Mouse (Mus musculus): ENCODE data around the gene Gm14180. TPM values are rescaled to one million over a fixed set of nuclear protein-coding genes. Genes with fewer than 3 reads are reported as not detected.
"Not testable (repeated sequence)": the region's sequence is repeated elsewhere in the genome, so short reads cannot be mapped to it uniquely, and the experiment has no call there.

The Gm14180 gene
- total RNA-seq (2014; fragmentation: Nextera tagmentation) = not detected in 2 replicates
- total RNA-seq (2017) = not detected in 2 replicates

- ATAC-seq (replicated peaks; ENCODE audit: low FRiP score, low TSS enrichment, poor library complexity, severe bottlenecking) = no peak
These were observed at the start of gene Gm14180 for GRCm38 (mm10) chr11:99734190-99734589. TSS of gene Gm14180 (minus strand) at chr11:99734290.

- no peak for ATAC-seq (replicated peaks; ENCODE audit: low FRiP score, low TSS enrichment, poor library complexity, severe bottlenecking)
These were observed 46.5 kb upstream of the Gm14180 start, which contains the start of gene Krtap4-8 for GRCm38 (mm10) chr11:99780604-99781003. TSS of gene Krtap4-8 (minus strand) at chr11:99780704.

- no peak for ATAC-seq (replicated peaks; ENCODE audit: low FRiP score, low TSS enrichment, poor library complexity, severe bottlenecking)
These were observed 44.3 kb upstream of the Gm14180 start for GRCm38 (mm10) chr11:99778401-99778800.

- not testable (repeated sequence) for ATAC-seq (replicated peaks; ENCODE audit: low FRiP score, low TSS enrichment, poor library complexity, severe bottlenecking)
These were observed 38.7 kb upstream of the Gm14180 start, which contains the start of gene Gm11595 for GRCm38 (mm10) chr11:99772813-99773212. TSS of gene Gm11595 (minus strand) at chr11:99772913.

GRCm38 (mm10) chr11:99768410-99768809, 34.3 kb upstream of the Gm14180 start:
- ATAC-seq (replicated peaks; ENCODE audit: low FRiP score, low TSS enrichment, poor library complexity, severe bottlenecking) = no peak

- ATAC-seq (replicated peaks; ENCODE audit: low FRiP score, low TSS enrichment, poor library complexity, severe bottlenecking) = no peak
These were observed 24.8 kb upstream of the Gm14180 start for GRCm38 (mm10) chr11:99758877-99759276.

GRCm38 (mm10) chr11:99743985-99744384, 9.9 kb upstream of the Gm14180 start:
- no peak for ATAC-seq (replicated peaks; ENCODE audit: low FRiP score, low TSS enrichment, poor library complexity, severe bottlenecking)

- no peak for ATAC-seq (replicated peaks; ENCODE audit: low FRiP score, low TSS enrichment, poor library complexity, severe bottlenecking)
These were observed 10.0 kb downstream of the Gm14180 start for GRCm38 (mm10) chr11:99724061-99724460.

- ATAC-seq (replicated peaks; ENCODE audit: low FRiP score, low TSS enrichment, poor library complexity, severe bottlenecking) = no peak
These were observed 15.3 kb downstream of the Gm14180 start for GRCm38 (mm10) chr11:99718759-99719158.

- no peak for ATAC-seq (replicated peaks; ENCODE audit: low FRiP score, low TSS enrichment, poor library complexity, severe bottlenecking)
These were observed 43.6 kb downstream of the Gm14180 start, which contains the start of gene Gm14190 for GRCm38 (mm10) chr11:99690463-99690862. TSS of gene Gm14190 (minus strand) at chr11:99690740.

GRCm38 (mm10) chr11:99685235-99685634, 48.9 kb downstream of the Gm14180 start:
- ATAC-seq (replicated peaks; ENCODE audit: low FRiP score, low TSS enrichment, poor library complexity, severe bottlenecking) = not testable (repeated sequence)

Other genes with a start within 250 kb of the Gm14180 start
Only the 30 nearest of the 41 such genes appear.
- gene Krtap3-1, start 167.7 kb downstream of the Gm14180 start, total RNA-seq (2014; fragmentation: Nextera tagmentation) = not detected in 2 replicates
- gene Krtap3-1, start 167.7 kb downstream of the Gm14180 start, total RNA-seq (2017) = not detected in 2 replicates
- not detected in 2 replicates for gene Krtap1-5, start 153.3 kb downstream of the Gm14180 start, total RNA-seq (2014; fragmentation: Nextera tagmentation)
- gene Krtap1-5, start 153.3 kb downstream of the Gm14180 start, total RNA-seq (2017) = not detected in 2 replicates
- not detected in 2 replicates for gene Krtap1-4, start 150.6 kb downstream of the Gm14180 start, total RNA-seq (2014; fragmentation: Nextera tagmentation)
- gene Krtap1-4, start 150.6 kb downstream of the Gm14180 start, total RNA-seq (2017) = not detected in 2 replicates
- not detected in 2 replicates for gene Krtap1-3, start 143.0 kb downstream of the Gm14180 start, total RNA-seq (2014; fragmentation: Nextera tagmentation)
- not detected in 2 replicates for gene Krtap1-3, start 143.0 kb downstream of the Gm14180 start, total RNA-seq (2017)
- not detected in 2 replicates for gene Krtap9-3, start 136.2 kb downstream of the Gm14180 start, total RNA-seq (2014; fragmentation: Nextera tagmentation)
- not detected in 2 replicates for gene Krtap9-3, start 136.2 kb downstream of the Gm14180 start, total RNA-seq (2017)
- not detected in 2 replicates for gene Gm11938, start 131.0 kb downstream of the Gm14180 start, total RNA-seq (2014; fragmentation: Nextera tagmentation)
- not detected in 2 replicates for gene Gm11938, start 131.0 kb downstream of the Gm14180 start, total RNA-seq (2017)
- gene Gm11937, start 124.1 kb downstream of the Gm14180 start, total RNA-seq (2014; fragmentation: Nextera tagmentation) = not detected in 2 replicates
- gene Gm11937, start 124.1 kb downstream of the Gm14180 start, total RNA-seq (2017) = not detected in 2 replicates
- not detected in 2 replicates for gene Krtap2-4, start 119.4 kb downstream of the Gm14180 start, total RNA-seq (2014; fragmentation: Nextera tagmentation)
- not detected in 2 replicates for gene Krtap2-4, start 119.4 kb downstream of the Gm14180 start, total RNA-seq (2017)
- not detected in 2 replicates for gene Gm11562, start 113.9 kb downstream of the Gm14180 start, total RNA-seq (2014; fragmentation: Nextera tagmentation)
- gene Gm11562, start 113.9 kb downstream of the Gm14180 start, total RNA-seq (2017) = not detected in 2 replicates
- not detected in 2 replicates for gene Krtap4-1, start 106.1 kb downstream of the Gm14180 start, total RNA-seq (2014; fragmentation: Nextera tagmentation)
- gene Krtap4-1, start 106.1 kb downstream of the Gm14180 start, total RNA-seq (2017) = not detected in 2 replicates
- gene Krtap4-2, start 99.2 kb downstream of the Gm14180 start, total RNA-seq (2014; fragmentation: Nextera tagmentation) = not detected in 2 replicates
- not detected in 2 replicates for gene Krtap4-2, start 99.2 kb downstream of the Gm14180 start, total RNA-seq (2017)
- not detected in 2 replicates for gene Krtap4-7, start 90.2 kb downstream of the Gm14180 start, total RNA-seq (2014; fragmentation: Nextera tagmentation)
- gene Krtap4-7, start 90.2 kb downstream of the Gm14180 start, total RNA-seq (2017) = not detected in 2 replicates
- gene Gm11555, start 84.1 kb downstream of the Gm14180 start, total RNA-seq (2014; fragmentation: Nextera tagmentation) = not detected in 2 replicates
- gene Gm11555, start 84.1 kb downstream of the Gm14180 start, total RNA-seq (2017) = not detected in 2 replicates
- gene Gm11563, start 75.3 kb downstream of the Gm14180 start, total RNA-seq (2014; fragmentation: Nextera tagmentation) = not detected in 2 replicates
- gene Gm11563, start 75.3 kb downstream of the Gm14180 start, total RNA-seq (2017) = not detected in 2 replicates
- gene Krtap4-6, start 68.3 kb downstream of the Gm14180 start, total RNA-seq (2014; fragmentation: Nextera tagmentation) = not detected in 2 replicates
- gene Krtap4-6, start 68.3 kb downstream of the Gm14180 start, total RNA-seq (2017) = not detected in 2 replicates
- not detected in 2 replicates for gene Gm14190, start 43.5 kb downstream of the Gm14180 start, total RNA-seq (2014; fragmentation: Nextera tagmentation)
- not detected in 2 replicates for gene Gm14190, start 43.5 kb downstream of the Gm14180 start, total RNA-seq (2017)
- gene Gm11595, start 38.6 kb upstream of the Gm14180 start, total RNA-seq (2014; fragmentation: Nextera tagmentation) = not detected in 2 replicates
- gene Gm11595, start 38.6 kb upstream of the Gm14180 start, total RNA-seq (2017) = not detected in 2 replicates
- gene Krtap4-8, start 46.4 kb upstream of the Gm14180 start, total RNA-seq (2014; fragmentation: Nextera tagmentation) = not detected in 2 replicates
- gene Krtap4-8, start 46.4 kb upstream of the Gm14180 start, total RNA-seq (2017) = not detected in 2 replicates
- not detected in 2 replicates for gene Krtap4-9, start 50.9 kb upstream of the Gm14180 start, total RNA-seq (2014; fragmentation: Nextera tagmentation)
- gene Krtap4-9, start 50.9 kb upstream of the Gm14180 start, total RNA-seq (2017) = not detected in 2 replicates
- not detected in 2 replicates for gene Gm11596, start 59.2 kb upstream of the Gm14180 start, total RNA-seq (2014; fragmentation: Nextera tagmentation)
- not detected in 2 replicates for gene Gm11596, start 59.2 kb upstream of the Gm14180 start, total RNA-seq (2017)
- not detected in 2 replicates for gene Gm11569, start 64.6 kb upstream of the Gm14180 start, total RNA-seq (2014; fragmentation: Nextera tagmentation)
- not detected in 2 replicates for gene Gm11569, start 64.6 kb upstream of the Gm14180 start, total RNA-seq (2017)
- not detected in 2 replicates for gene Gm11554, start 70.2 kb upstream of the Gm14180 start, total RNA-seq (2014; fragmentation: Nextera tagmentation)
- gene Gm11554, start 70.2 kb upstream of the Gm14180 start, total RNA-seq (2017) = not detected in 2 replicates
- not detected in 2 replicates for gene Krtap4-13, start 75.6 kb upstream of the Gm14180 start, total RNA-seq (2014; fragmentation: Nextera tagmentation)
- not detected in 2 replicates for gene Krtap4-13, start 75.6 kb upstream of the Gm14180 start, total RNA-seq (2017)
- not detected in 2 replicates for gene Gm11564, start 81.4 kb upstream of the Gm14180 start, total RNA-seq (2014; fragmentation: Nextera tagmentation)
- gene Gm11564, start 81.4 kb upstream of the Gm14180 start, total RNA-seq (2017) = not detected in 2 replicates
- gene 2300003K06Rik, start 103.8 kb upstream of the Gm14180 start, total RNA-seq (2014; fragmentation: Nextera tagmentation) = not detected in 2 replicates
- not detected in 2 replicates for gene 2300003K06Rik, start 103.8 kb upstream of the Gm14180 start, total RNA-seq (2017)
- gene Krtap4-16, start 117.3 kb upstream of the Gm14180 start, total RNA-seq (2014; fragmentation: Nextera tagmentation) = not detected in 2 replicates
- gene Krtap4-16, start 117.3 kb upstream of the Gm14180 start, total RNA-seq (2017) = not detected in 2 replicates
- gene Gm11568, start 123.6 kb upstream of the Gm14180 start, total RNA-seq (2014; fragmentation: Nextera tagmentation) = not detected in 2 replicates
- not detected in 2 replicates for gene Gm11568, start 123.6 kb upstream of the Gm14180 start, total RNA-seq (2017)
- not detected in 2 replicates for gene Gm11559, start 130.2 kb upstream of the Gm14180 start, total RNA-seq (2014; fragmentation: Nextera tagmentation)
- not detected in 2 replicates for gene Gm11559, start 130.2 kb upstream of the Gm14180 start, total RNA-seq (2017)
- gene Krtap9-1, start 139.1 kb upstream of the Gm14180 start, total RNA-seq (2014; fragmentation: Nextera tagmentation) = not detected in 2 replicates
- gene Krtap9-1, start 139.1 kb upstream of the Gm14180 start, total RNA-seq (2017) = not detected in 2 replicates
- not detected in 2 replicates for gene Gm11567, start 144.9 kb upstream of the Gm14180 start, total RNA-seq (2014; fragmentation: Nextera tagmentation)
- gene Gm11567, start 144.9 kb upstream of the Gm14180 start, total RNA-seq (2017) = not detected in 2 replicates